10 mouse cellular contexts compared by ENCODE assay signal in genomic region chr6:87451016-87451415, GRCm38 (mm10). TPM values are rescaled to one million over a fixed set of nuclear protein-coding genes. Genes with fewer than 3 reads are reported as not detected.
DNase-seq lines count a peak whose midpoint lies in the region; ATAC-seq and TF ChIP-seq lines count a peak whose summit lies in the region.
"Had no signal": no experiment of that assay in that cellular context is flagged by ENCODE, and none has a peak within 500 bp of the region (broad histone marks: within the 10 kb centered on the region; RNA-seq: fewer than 3 reads in every experiment).

No protein-coding gene starts in this region.

- peak; percentile 51 to 52 for DNase-seq in B cell, adult 2 months
- peak; percentile 57 for DNase-seq in adipocyte (ENCODE audit: low spot score)
- peak; percentile 44 to 67 for DNase-seq in heart, postnatal 10 days
- peak; percentile 40 for DNase-seq in lung, postnatal 0 days (ENCODE audit: low spot score)
- DNase-seq in spleen, postnatal 4 days (ENCODE audit: low spot score in 2 of 2), result no peak

- H3K9ac ChIP-seq in intestine, postnatal 0 days (ENCODE audit: low read depth, low read length), result no peak overlapping the region
- H3K9ac ChIP-seq in intestine, embryonic 16.5 days (ENCODE audit: low read depth, low read length), result no peak overlapping the region
- no peak overlapping the region for H3K9ac ChIP-seq in lung, postnatal 0 days (replicated peaks; ENCODE audit: low read depth)

- TF ChIP-seq CTCF in intestine, postnatal 0 days (IDR thresholded peaks at IDR 0.05; ENCODE audit: low read depth), result peak; percentile 82
- peak; percentile 76 for TF ChIP-seq CTCF in lung, postnatal 0 days (IDR thresholded peaks at IDR 0.05)

- TF ChIP-seq EP300 in lung, postnatal 0 days (IDR thresholded peaks at IDR 0.05), result no peak

- no peak overlapping the region for H3K27ac ChIP-seq in intestine, postnatal 0 days (ENCODE audit: low read depth, low read length)
- no peak overlapping the region for H3K27ac ChIP-seq in intestine, embryonic 16.5 days (ENCODE audit: low read length)
- H3K27ac ChIP-seq in lung, postnatal 0 days (ENCODE audit: low read length), result no peak overlapping the region

- intact Hi-C loops in heart, postnatal 10 days (cut with DNase I), result loop anchor here (5.0 kb wide), 1 partner anchor 54 kb away; no protein-coding TSS in a partner anchor

- ATAC-seq in intestine, postnatal 0 days, result no peak
- ATAC-seq in intestine, embryonic 16.5 days, result no peak
- ATAC-seq in lung, postnatal 0 days, result no peak
- no peak; the same call in 1 of the 2 replicates for ATAC-seq in frontal cortex, adult (ENCODE audit: low TSS enrichment)

- H3K4me3 ChIP-seq in intestine, postnatal 0 days (ENCODE audit: low read depth, low read length), result no peak overlapping the region
- no peak overlapping the region for H3K4me3 ChIP-seq in intestine, embryonic 16.5 days (ENCODE audit: low read length)
- H3K4me3 ChIP-seq in lung, postnatal 0 days (ENCODE audit: low read depth, low read length), result no peak overlapping the region
- H3K4me3 ChIP-seq: megakaryocyte, embryonic 14.5 days had no signal

- H3K36me3 ChIP-seq in intestine, postnatal 0 days (ENCODE audit: control insufficient read depth, insufficient read depth), result no peaks in the 10 kb centered on the region
- no peaks in the 10 kb centered on the region for H3K36me3 ChIP-seq in intestine, embryonic 16.5 days (ENCODE audit: control insufficient read depth, insufficient read depth, low read length)
- H3K36me3 ChIP-seq in lung, postnatal 0 days (ENCODE audit: insufficient read depth, low read length), result no peaks in the 10 kb centered on the region

- WGBS in intestine, postnatal 0 days, result 59% methylated on average over 3 of the region's 3 CpGs
- 64% methylated on average over 3 of the region's 3 CpGs for WGBS in intestine, embryonic 16.5 days
- WGBS in lung, postnatal 0 days, result 63% methylated on average over 3 of the region's 3 CpGs

- H3K4me2 ChIP-seq in intestine, postnatal 0 days (replicated peaks; ENCODE audit: low read depth), result no peak overlapping the region
- no peak overlapping the region for H3K4me2 ChIP-seq in intestine, embryonic 16.5 days (ENCODE audit: low read depth, low read length)
- no peak overlapping the region for H3K4me2 ChIP-seq in lung, postnatal 0 days (replicated peaks; ENCODE audit: low read depth, low read length)

- H3K27me3 ChIP-seq in intestine, postnatal 0 days (replicated peaks; ENCODE audit: control insufficient read depth, insufficient read depth, low read length), result no peaks in the 10 kb centered on the region
- H3K27me3 ChIP-seq in intestine, embryonic 16.5 days (replicated peaks; ENCODE audit: control insufficient read depth, insufficient read depth, low read length), result no peaks in the 10 kb centered on the region
- H3K27me3 ChIP-seq in lung, postnatal 0 days (replicated peaks; ENCODE audit: insufficient read depth, low read length), result no peaks in the 10 kb centered on the region

- H3K9me3 ChIP-seq in intestine, postnatal 0 days (ENCODE audit: control insufficient read depth), result no peaks in the 10 kb centered on the region
- H3K9me3 ChIP-seq in intestine, embryonic 16.5 days (ENCODE audit: control insufficient read depth, low read length), result no peaks in the 10 kb centered on the region
- H3K9me3 ChIP-seq in lung, postnatal 0 days (ENCODE audit: low read length), result no peaks in the 10 kb centered on the region
- H3K9me3 ChIP-seq: megakaryocyte, embryonic 14.5 days had no signal

- H3K4me1 ChIP-seq in intestine, postnatal 0 days (replicated peaks; ENCODE audit: control insufficient read depth, insufficient read depth, low read length), result no peaks in the 10 kb centered on the region
- H3K4me1 ChIP-seq in intestine, embryonic 16.5 days (ENCODE audit: control insufficient read depth, insufficient read depth, low read length), result no peaks in the 10 kb centered on the region
- H3K4me1 ChIP-seq in lung, postnatal 0 days (ENCODE audit: insufficient read depth, low read depth, low read length), result no peaks in the 10 kb centered on the region

RNA-seq across cellular contexts. Expression of gene Bmp10, which starts 22.2 kb away (rescaled TPM):
- polyA plus RNA-seq in intestine, postnatal 0 days (2015; fragmentation: Nextera tagmentation; extraction: Ambion mirVana), result not detected in 2 replicates
- not detected in 2 replicates for polyA plus RNA-seq in intestine, embryonic 16.5 days (2015; fragmentation: Nextera tagmentation; extraction: Ambion mirVana)
- 100 to 1,000 TPM in 1 of 2 experiments, 10 to 100 TPM in 1; 23.2 to 106 TPM for total RNA-seq in heart, postnatal 10 days (2021)
- polyA plus RNA-seq in lung, postnatal 0 days (2015; fragmentation: Nextera tagmentation; extraction: Ambion mirVana), result not detected in 2 replicates
- polyA plus RNA-seq: stomach, embryonic 16.5 days had no signal

Comparison
In these comparisons a context has a peak if more than half of its experiments do, and no peak if none do; other contexts are left out.
1. DNase-seq: peak in B cell, adult 2 months (2 of 2), adipocyte (single experiment), heart, postnatal 10 days (2 of 2) and lung, postnatal 0 days (single experiment); none in spleen, postnatal 4 days (0 of 2).